Mouse (Mus musculus) neural tube, embryonic 11.5 days (tissue): Measurements from ENCODE around the gene Pnmal1. TPM values are rescaled to one million over a fixed set of nuclear protein-coding genes. Genes with fewer than 3 reads are reported as not detected.

Experiments
- ATAC-seq: fragments of 200-750 bp; cut with Nextera tagmentation; 2 replicates; pipeline ENCODE4 v1.8.0; 2017; ENCODE audit warnings: moderate number of reproducible peaks, mild to moderate bottlenecking, moderate TSS enrichment, moderate library complexity; ENCODE audit not compliant: insufficient read depth, low FRiP score, low TSS enrichment
- DNase-seq: peaks from one replicate; pipeline ENCODE4 v3.0.0-alpha.2; 2015; ENCODE audit warnings: low spot score
- H3K27ac ChIP-seq: fragments of 300-500 bp; sonication (generic); 2 replicates; pipeline ENCODE4 v1.5.1; 2014; ENCODE audit warnings: low read depth, mild to moderate bottlenecking, low read length
- H3K27me3 ChIP-seq: fragments of 300-500 bp; sonication (generic); 2 replicates; pipeline ENCODE4 v1.6.1; 2014; ENCODE audit warnings: mild to moderate bottlenecking, low read length, mixed read lengths; ENCODE audit not compliant: control insufficient read depth, insufficient read depth
- H3K36me3 ChIP-seq: fragments of 300-500 bp; sonication (generic); 2 replicates; pipeline ENCODE4 v1.6.1; 2014; ENCODE audit warnings: mild to moderate bottlenecking, low read length, moderate library complexity, mixed read lengths; ENCODE audit not compliant: control insufficient read depth, insufficient read depth
- H3K4me1 ChIP-seq: fragments of 300-500 bp; sonication (generic); 2 replicates; pipeline ENCODE4 v1.6.1; 2014; ENCODE audit warnings: low read length, mixed read lengths; ENCODE audit not compliant: control insufficient read depth, insufficient read depth
- H3K4me2 ChIP-seq: fragments of 300-500 bp; sonication (generic); 2 replicates; pipeline ENCODE4 v1.6.1; 2014; ENCODE audit warnings: low read depth, mild to moderate bottlenecking, moderate library complexity
- H3K4me3 ChIP-seq: fragments of 300-500 bp; sonication (generic); 2 replicates; pipeline ENCODE4 v1.5.1; 2014; ENCODE audit warnings: low read depth, low read length
- H3K9ac ChIP-seq: fragments of 300-500 bp; sonication (generic); 2 replicates; pipeline ENCODE4 v1.6.1; 2014; ENCODE audit warnings: mild to moderate bottlenecking, low read length
- H3K9me3 ChIP-seq: fragments of 300-500 bp; sonication (generic); 2 replicates; pipeline ENCODE4 v1.6.1; 2016; ENCODE audit warnings: low read length; ENCODE audit not compliant: control insufficient read depth
- WGBS: fragments of 180-500 bp; shearing (Covaris S2); extraction: QIAGEN DNeasy Blood & Tissue Kit; methylation state at CpG from one replicate; pipeline ENCODE4 v1.1.7; 2014; 5-methylcytosine and 5-hydroxymethylcytosine counted together
- polyA plus RNA-seq: library from polyadenylated mRNA; unstranded; fragments of >200 nt; fragmentation: Nextera tagmentation; extraction: Ambion mirVana; gene quantifications from 2 replicates; pipeline ENCODE4 v1.2.1, GENCODE M21; 2014

The Pnmal1 gene
- polyA plus RNA-seq, 1 experiment from 2014 or later, result 18.0 TPM

- Histone ChIP-seq H3K27ac (no peak overlapping the region), H3K9me3 (no peaks in the 10 kb centered on the region), H3K4me2 (no peak overlapping the region), H3K4me3 (no peak overlapping the region), H3K27me3 (no peaks in the 10 kb centered on the region), H3K9ac (no peak overlapping the region), H3K4me1 (no peaks in the 10 kb centered on the region), H3K36me3 (no peaks in the 10 kb centered on the region)
- ATAC-seq, result no peak
- DNase-seq, result no peak
- WGBS, result 46% methylated on average over 4 of the region's 4 CpGs
Measured at GRCm38 (mm10) chr7:16937312-16937711, 22.2 kb upstream of the Pnmal1 start.

GRCm38 (mm10) chr7:16938117-16938791 lies 21.2 kb upstream of the Pnmal1 start:
- WGBS, result 75% methylated on average over 17 of the region's 17 CpGs
- no peak overlapping the region for H3K9ac ChIP-seq
- H3K27me3 ChIP-seq, result no peaks in the 10 kb centered on the region
- no peak overlapping the region for H3K4me3 ChIP-seq
- H3K4me2 ChIP-seq, result no peak overlapping the region
- H3K9me3 ChIP-seq, result no peaks in the 10 kb centered on the region
- ATAC-seq, result no peak
- H3K27ac ChIP-seq, result no peak overlapping the region
- DNase-seq, result no peak
- no peaks in the 10 kb centered on the region for H3K36me3 ChIP-seq
- no peaks in the 10 kb centered on the region for H3K4me1 ChIP-seq

GRCm38 (mm10) chr7:16940292-16940691 lies 19.2 kb upstream of the Pnmal1 start:
- no peak overlapping the region for H3K27ac ChIP-seq
- no peak overlapping the region for H3K9ac ChIP-seq
- H3K4me3 ChIP-seq, result no peak overlapping the region
- H3K9me3 ChIP-seq, result no peaks in the 10 kb centered on the region
- H3K27me3 ChIP-seq, result peaks cover 5% of the 10 kb centered on the region
- no peak for ATAC-seq
- no peaks in the 10 kb centered on the region for H3K36me3 ChIP-seq
- no peak for DNase-seq
- H3K4me1 ChIP-seq, result peaks cover 6% of the 10 kb centered on the region
- H3K4me2 ChIP-seq, result no peak overlapping the region
- WGBS, result 66% methylated on average over 7 of the region's 7 CpGs

- no peak overlapping the region for H3K4me3 ChIP-seq
- H3K4me1 ChIP-seq, result peaks cover 24% of the 10 kb centered on the region
- no peak for DNase-seq
- H3K27me3 ChIP-seq, result peaks cover 31% of the 10 kb centered on the region
- no peak overlapping the region for H3K9ac ChIP-seq
- 66% methylated on average over 4 of the region's 4 CpGs for WGBS
- no peaks in the 10 kb centered on the region for H3K9me3 ChIP-seq
- no peak overlapping the region for H3K4me2 ChIP-seq
- no peaks in the 10 kb centered on the region for H3K36me3 ChIP-seq
- ATAC-seq, result no peak
- no peak overlapping the region for H3K27ac ChIP-seq
Measured at GRCm38 (mm10) chr7:16942861-16943260, 16.6 kb upstream of the Pnmal1 start.

GRCm38 (mm10) chr7:16944061-16944807 lies 15.2 kb upstream of the Pnmal1 start, which contains the start of gene Pnmal2:
TSS of gene Pnmal2 (plus strand) at chr7:16944682.
- Histone ChIP-seq H3K4me2 (peak within 1 kb of the TSS; percentile 90), H3K27ac (peak within 1 kb of the TSS; percentile 44; the same call in 1 of the 2 replicates), H3K9ac (peak within 1 kb of the TSS; percentile 73), H3K9me3 (no peaks in the 10 kb centered on the region), H3K4me1 (peaks cover 28% of the 10 kb centered on the region), H3K4me3 (peak within 1 kb of the TSS; percentile 57), H3K27me3 (peaks cover 44% of the 10 kb centered on the region), H3K36me3 (no peaks in the 10 kb centered on the region)
- WGBS, result 12% methylated on average over 36 of the region's 36 CpGs
- DNase-seq (peak; percentile 93), ATAC-seq (peak; percentile 91)

GRCm38 (mm10) chr7:16944808-16945315 lies 14.6 kb upstream of the Pnmal1 start:
- peaks cover 49% of the 10 kb centered on the region for H3K27me3 ChIP-seq
- H3K4me1 ChIP-seq, result peaks cover 33% of the 10 kb centered on the region
- peak; percentile 35; the same call in 1 of the 2 replicates for ATAC-seq

GRCm38 (mm10) chr7:16945419-16945818 lies 14.1 kb upstream of the Pnmal1 start:
- H3K4me1 ChIP-seq, result peaks cover 34% of the 10 kb centered on the region
- no peak overlapping the region for H3K27ac ChIP-seq
- H3K4me3 ChIP-seq, result peak overlapping the region; percentile 57
- ATAC-seq (no peak), DNase-seq (no peak)
- peaks cover 49% of the 10 kb centered on the region for H3K27me3 ChIP-seq
- H3K9me3 ChIP-seq, result no peaks in the 10 kb centered on the region
- H3K9ac ChIP-seq, result peak overlapping the region; percentile 73; the same call in 1 of the 2 replicates
- no peaks in the 10 kb centered on the region for H3K36me3 ChIP-seq
- peak overlapping the region; percentile 90 for H3K4me2 ChIP-seq
- WGBS, result 7% methylated on average over 17 of the region's 17 CpGs

More at GRCm38 (mm10) chr7:16944808-16945315, 14.6 kb upstream of the Pnmal1 start:
- no peak for DNase-seq
- H3K9me3 ChIP-seq, result no peaks in the 10 kb centered on the region
- peak overlapping the region; percentile 44; the same call in 1 of the 2 replicates for H3K27ac ChIP-seq
- peak overlapping the region; percentile 57 for H3K4me3 ChIP-seq
- peak overlapping the region; percentile 90 for H3K4me2 ChIP-seq
- WGBS, result 1% methylated on average over 22 of the region's 22 CpGs
- H3K9ac ChIP-seq, result peak overlapping the region; percentile 73
- no peaks in the 10 kb centered on the region for H3K36me3 ChIP-seq

- Histone ChIP-seq H3K9me3 (no peaks in the 10 kb centered on the region), H3K36me3 (no peaks in the 10 kb centered on the region), H3K4me3 (peak overlapping the region; percentile 35), H3K9ac (peak overlapping the region; percentile 45), H3K27ac (no peak overlapping the region), H3K4me1 (peaks cover 34% of the 10 kb centered on the region), H3K4me2 (peak overlapping the region; percentile 64), H3K27me3 (peaks cover 49% of the 10 kb centered on the region)
- ATAC-seq (no peak), DNase-seq (no peak)
- WGBS, result under 1% methylated on average over 52 of the region's 53 CpGs
Measured at GRCm38 (mm10) chr7:16946441-16947348, 12.8 kb upstream of the Pnmal1 start.
